Mouse (Mus musculus) brain, embryonic 14.5 days (tissue): ENCODE results near the gene Ppdpf.

Experiments used
- CTCF ChIP-seq: fragments of 200-500 bp; IDR thresholded peaks from 2 replicates; pipeline ENCODE4 v1.5.1; 2012; ENCODE audit warnings: inconsistent platforms, mild to moderate bottlenecking, moderate library complexity, borderline replicate concordance; ENCODE audit not compliant: insufficient read depth, insufficient read length; ENCODE audit errors: extremely low read depth
- POLR2A ChIP-seq: fragments of 200-500 bp; IDR thresholded peaks from 2 replicates; pipeline ENCODE4 v1.6.1; 2012; ENCODE audit warnings: mild to moderate bottlenecking, inconsistent platforms, borderline replicate concordance; ENCODE audit not compliant: poor library complexity, insufficient read depth, insufficient read length, severe bottlenecking; ENCODE audit errors: extremely low read depth

- no peak for TF ChIP-seq CTCF
- no peak for TF ChIP-seq POLR2A
These were observed 33.9 kb upstream of the Ppdpf start for GRCm38 (mm10) chr2:181153131-181153530.
